Mouse (Mus musculus) MEL (cell line): ENCODE results near the gene Hormad1. TPM values are rescaled to one million over a fixed set of nuclear protein-coding genes. Genes with fewer than 3 reads are reported as not detected.
"Not testable (repeated sequence)": the region's sequence is repeated elsewhere in the genome, so short reads cannot be mapped to it uniquely, and the experiment has no call there.

ENCODE experiments used
- DNase-seq: peaks from one replicate; pipeline ENCODE4 v3.0.0; 2011; ENCODE audit warnings: low read depth, low spot score
- H3K27ac ChIP-seq: 2 replicates; pipeline ENCODE4 v1.5.1; 2012; ENCODE audit warnings: low read depth, mild to moderate bottlenecking, control low read depth, low read length, moderate library complexity; ENCODE audit not compliant: control insufficient read depth
- H3K27me3 ChIP-seq, 2 experiments: fragments of 150-350 bp in 1 of 2; sonication (generic) in 1 of 2; 2 replicates each; pipeline ENCODE4 v1.6.1; 2012; ENCODE audit warnings: low read length in 2 of 2, mild to moderate bottlenecking in 2 of 2, improper control_type of control experiment in 1 of 2, moderate library complexity in 1 of 2; ENCODE audit not compliant: insufficient read depth in 2 of 2, control insufficient read depth in 1 of 2
- H3K36me3 ChIP-seq, 2 experiments: 2 replicates each; pipeline ENCODE4 v1.6.1; 2012 to 2014; ENCODE audit warnings: low read length in 2 of 2, improper control_type of control experiment in 1 of 2, inconsistent platforms in 1 of 2, mild to moderate bottlenecking in 1 of 2; ENCODE audit not compliant: insufficient read depth in 2 of 2, control insufficient read depth in 1 of 2
- H3K4me1 ChIP-seq, 2 experiments: fragments of 150-350 bp in 1 of 2; sonication (generic) in 1 of 2; 2 replicates each; pipeline ENCODE4 v1.6.1; 2012; ENCODE audit warnings: low read length in 2 of 2, improper control_type of control experiment in 1 of 2, mild to moderate bottlenecking in 1 of 2; ENCODE audit not compliant: insufficient read depth in 2 of 2, control insufficient read depth in 1 of 2
- H3K4me3 ChIP-seq, 2 experiments: fragments of 150-350 bp in 1 of 2; sonication (generic) in 1 of 2; 2 replicates each; pipeline ENCODE4 v1.5.1; 2012; ENCODE audit warnings: low read depth in 2 of 2, low read length in 2 of 2, mild to moderate bottlenecking in 2 of 2, moderate library complexity in 2 of 2, control low read depth in 1 of 2, improper control_type of control experiment in 1 of 2; ENCODE audit not compliant: control insufficient read depth in 1 of 2, insufficient read depth in 1 of 2
- H3K79me2 ChIP-seq: 2 replicates; pipeline ENCODE4 v1.6.1; 2012; ENCODE audit warnings: mild to moderate bottlenecking, low read length, moderate library complexity; ENCODE audit not compliant: control insufficient read depth, poor library complexity, insufficient read depth
- H3K9ac ChIP-seq: 2 replicates; pipeline ENCODE4 v1.6.1; 2012; ENCODE audit warnings: low read depth, mild to moderate bottlenecking, control low read depth, low read length, moderate library complexity; ENCODE audit not compliant: control insufficient read depth, poor library complexity, severe bottlenecking
- H3K9me3 ChIP-seq: fragments of 150-350 bp; sonication (generic); replicated peaks from 2 replicates; pipeline ENCODE4 v1.6.1; 2012; ENCODE audit warnings: mild to moderate bottlenecking, low read length, improper control_type of control experiment, moderate library complexity; ENCODE audit not compliant: insufficient read depth
- CHD1 ChIP-seq: IDR thresholded peaks from 2 replicates; pipeline ENCODE4 v1.6.1; 2012; ENCODE audit warnings: low read depth, mild to moderate bottlenecking, inconsistent platforms, low read length, improper control_type of control experiment
- CHD2 ChIP-seq: IDR thresholded peaks from 2 replicates; pipeline ENCODE4 v1.6.1; 2011; ENCODE audit warnings: low read length, improper control_type of control experiment
- CTCF ChIP-seq, 3 experiments: IDR thresholded peaks in 2 of 3; conservative IDR thresholded peaks in 1 of 3; 2 replicates each; pipeline ENCODE4 v1.5.1; 2011 to 2012; ENCODE audit warnings: low read length in 3 of 3, low read depth in 2 of 3, mild to moderate bottlenecking in 2 of 3, improper control_type of control experiment in 1 of 3, inconsistent platforms in 1 of 3, mixed read lengths in 1 of 3, moderate library complexity in 1 of 3; ENCODE audit not compliant: control insufficient read depth in 1 of 3, insufficient read depth in 1 of 3, poor library complexity in 1 of 3, severe bottlenecking in 1 of 3
- E2F4 ChIP-seq: IDR thresholded peaks from 2 replicates; pipeline ENCODE4 v1.6.1; 2011; ENCODE audit warnings: low read depth, low read length, improper control_type of control experiment, borderline replicate concordance
- ELF1 ChIP-seq: IDR thresholded peaks from 2 replicates; pipeline ENCODE4 v1.6.1; 2014; ENCODE audit warnings: low read depth, mild to moderate bottlenecking, inconsistent platforms, low read length, improper control_type of control experiment, moderate library complexity
- ETS1 ChIP-seq: IDR thresholded peaks from 2 replicates; pipeline ENCODE4 v1.6.1; 2012; ENCODE audit warnings: low read depth, mild to moderate bottlenecking, inconsistent platforms, low read length, improper control_type of control experiment, moderate library complexity
- HCFC1 ChIP-seq: IDR thresholded peaks from 2 replicates; pipeline ENCODE4 v1.6.1; 2012; ENCODE audit warnings: low read depth, mild to moderate bottlenecking, inconsistent platforms, low read length, improper control_type of control experiment, moderate library complexity
- JUND ChIP-seq: IDR thresholded peaks from 2 replicates; pipeline ENCODE4 v1.6.1; 2011; ENCODE audit warnings: low read depth, mild to moderate bottlenecking, improper control_type of control experiment, low read length
- KAT2A ChIP-seq: conservative IDR thresholded peaks from 2 replicates; pipeline ENCODE4 v1.6.1; 2012; ENCODE audit warnings: low read depth, low read length, improper control_type of control experiment, inconsistent platforms
- MAFK ChIP-seq: IDR thresholded peaks from 2 replicates; pipeline ENCODE4 v1.6.1; 2011; ENCODE audit warnings: low read depth, mild to moderate bottlenecking, low read length, improper control_type of control experiment, borderline replicate concordance
- MAZ ChIP-seq: IDR thresholded peaks from 2 replicates; pipeline ENCODE4 v1.6.1; 2012; ENCODE audit warnings: low read depth, mild to moderate bottlenecking, inconsistent platforms, low read length, improper control_type of control experiment
- MEF2A ChIP-seq: IDR thresholded peaks from 2 replicates; pipeline ENCODE4 v1.6.1; 2014; ENCODE audit warnings: low read depth, mild to moderate bottlenecking, inconsistent platforms, low read length, improper control_type of control experiment; ENCODE audit not compliant: poor library complexity, insufficient replicate concordance, severe bottlenecking; ENCODE audit errors: extremely low read depth
- MYB ChIP-seq: IDR thresholded peaks from 2 replicates; pipeline ENCODE4 v1.6.1; 2011; ENCODE audit warnings: mild to moderate bottlenecking, low read depth, low read length, improper control_type of control experiment
- POLR2A ChIP-seq, 2 experiments: IDR thresholded peaks; 2 replicates each; pipeline ENCODE4 v1.6.1; 2011 to 2012; ENCODE audit warnings: low read length in 2 of 2, mild to moderate bottlenecking in 2 of 2, control low read depth in 1 of 2, improper control_type of control experiment in 1 of 2, low read depth in 1 of 2, moderate library complexity in 1 of 2; ENCODE audit not compliant: control insufficient read depth in 1 of 2, insufficient read depth in 1 of 2, poor library complexity in 1 of 2
- POLR2AphosphoS2 ChIP-seq: IDR thresholded peaks from 2 replicates; pipeline ENCODE4 v1.6.1; 2011; ENCODE audit warnings: low read length, improper control_type of control experiment
- POLR2AphosphoS5 ChIP-seq: IDR thresholded peaks from 2 replicates; pipeline ENCODE4 v1.6.1; 2012; ENCODE audit warnings: low read depth, borderline replicate concordance, mild to moderate bottlenecking, inconsistent platforms, low read length, moderate library complexity, mixed read lengths
- RAD21 ChIP-seq: IDR thresholded peaks from 2 replicates; pipeline ENCODE4 v1.6.1; 2011; ENCODE audit warnings: mild to moderate bottlenecking, low read depth, low read length, improper control_type of control experiment
- RCOR1 ChIP-seq: IDR thresholded peaks from 2 replicates; pipeline ENCODE4 v1.6.1; 2012; ENCODE audit warnings: low read depth, mild to moderate bottlenecking, inconsistent platforms, low read length, improper control_type of control experiment
- SMC3 ChIP-seq: IDR thresholded peaks from 2 replicates; pipeline ENCODE4 v1.6.1; 2011; ENCODE audit warnings: low read depth, low read length, improper control_type of control experiment
- TAL1 ChIP-seq: IDR thresholded peaks from 2 replicates; pipeline ENCODE4 v1.6.1; 2012; ENCODE audit warnings: mild to moderate bottlenecking, inconsistent platforms, low read length, moderate library complexity, mixed read lengths
- TCF12 ChIP-seq: IDR thresholded peaks from 2 replicates; pipeline ENCODE4 v1.6.1; 2014; ENCODE audit warnings: low read depth, mild to moderate bottlenecking, inconsistent platforms, low read length, improper control_type of control experiment, moderate library complexity
- USF1 ChIP-seq: IDR thresholded peaks from 2 replicates; pipeline ENCODE4 v1.6.1; 2014; ENCODE audit warnings: low read depth, mild to moderate bottlenecking, inconsistent platforms, low read length, improper control_type of control experiment, moderate library complexity
- USF2 ChIP-seq, 2 experiments: IDR thresholded peaks; 2 replicates each; pipeline ENCODE4 v1.6.1; 2011 to 2012; ENCODE audit warnings: improper control_type of control experiment in 2 of 2, low read length in 2 of 2, borderline replicate concordance in 1 of 2, inconsistent platforms in 1 of 2, low read depth in 1 of 2, mild to moderate bottlenecking in 1 of 2; ENCODE audit not compliant: insufficient read depth in 1 of 2
- ZMIZ1 ChIP-seq: IDR thresholded peaks from 2 replicates; pipeline ENCODE4 v1.6.1; 2012; ENCODE audit warnings: low read depth, mild to moderate bottlenecking, inconsistent platforms, low read length, improper control_type of control experiment, moderate library complexity
- polyA plus RNA-seq, 2 experiments: library from polyadenylated mRNA; stranded (reverse) in 1 of 2; unstranded in 1 of 2; fragments of >175 nt in 1 of 2; fragments of >200 nt in 1 of 2; gene quantifications; 2 replicates each; pipeline versions ENCODE4 v1.2.1 to v1.2.4; 2012; ENCODE audit warnings: low replicate concordance in 2 of 2, low read depth in 1 of 2; ENCODE audit not compliant: insufficient read length in 2 of 2, insufficient read depth in 1 of 2, missing spikeins in 1 of 2
- total RNA-seq: library from RNA; depleted of rRNA; stranded (reverse); fragments of 300-350 nt; gene quantifications from 2 replicates; pipeline ENCODE4 v1.2.3, GENCODE M21; 2012

The Hormad1 gene
- total and polyA plus RNA-seq, 3 experiments = not detected

DNA sequence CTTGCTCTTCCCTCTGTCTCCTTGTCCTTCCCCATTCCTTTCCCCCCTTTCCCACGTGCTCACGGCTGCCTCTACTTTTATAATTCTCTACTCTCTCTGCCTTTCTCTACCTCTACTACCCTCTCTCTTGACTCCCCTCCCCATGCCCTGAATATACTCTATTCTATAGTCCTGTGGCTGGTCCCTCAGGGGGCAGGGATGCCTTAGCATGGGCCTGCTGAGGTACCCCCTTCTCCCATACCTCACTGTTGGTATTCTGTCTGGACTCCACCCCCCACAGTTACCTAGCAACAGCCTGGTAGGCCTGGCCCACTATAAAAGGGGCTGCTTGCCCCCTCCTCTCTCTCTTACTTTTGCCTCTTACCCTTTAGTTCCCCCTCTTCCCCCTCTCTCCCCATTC lies 64.1 kb downstream of the Hormad1 start:
- no peak overlapping the region for H3K27ac ChIP-seq
- no peak for DNase-seq

DNA sequence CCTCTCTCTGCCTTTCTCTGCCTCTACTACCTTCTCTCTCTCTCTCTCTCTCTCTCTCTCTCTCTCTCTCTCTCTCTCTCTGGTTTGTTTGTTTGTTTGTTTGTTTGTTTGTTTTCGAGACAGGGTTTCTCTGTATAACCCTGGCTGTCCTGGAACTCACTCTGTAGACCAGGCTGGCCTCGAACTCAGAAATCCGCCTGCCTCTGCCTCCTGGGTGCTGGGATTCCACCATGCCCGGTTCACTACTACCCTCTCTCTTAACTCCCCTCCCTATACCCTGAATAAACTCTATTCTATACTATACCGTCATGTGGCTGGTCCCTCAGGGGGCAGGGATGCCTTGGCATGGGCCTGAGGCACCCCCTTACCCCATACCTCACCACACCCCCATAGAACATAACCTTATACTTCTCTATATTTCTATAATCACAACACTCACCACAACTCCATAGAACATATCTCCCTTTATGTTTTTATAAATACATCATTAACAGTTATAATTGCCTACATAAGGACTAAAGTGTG lies 64.6 kb downstream of the Hormad1 start:
- not testable (repeated sequence) for DNase-seq, H3K27me3 ChIP-seq, H3K9me3 ChIP-seq
- H3K9ac ChIP-seq = peak overlapping the region; percentile 72
- H3K79me2 ChIP-seq = peaks cover 22% of the 10 kb centered on the region
- H3K27ac ChIP-seq = peak overlapping the region; percentile 81
- H3K4me3 ChIP-seq = peak overlapping the region; percentile 53 to 76
- H3K4me1 ChIP-seq = peaks cover 7 to 17% of the 10 kb centered on the region in 2 experiments
- peaks cover 13 to 20% of the 10 kb centered on the region in 2 experiments for H3K36me3 ChIP-seq

More for the DNA sequence above, 64.1 kb downstream of the Hormad1 start:
- no peak for TF ChIP-seq HCFC1
- no peak for TF ChIP-seq RCOR1
- TF ChIP-seq RAD21 = no peak
- TF ChIP-seq ZMIZ1 = no peak
- TF ChIP-seq ETS1 = no peak
- TF ChIP-seq MYB = no peak
- no peak for TF ChIP-seq JUND
- no peak for TF ChIP-seq CHD1
- no peak for TF ChIP-seq ELF1
- no peak for TF ChIP-seq CHD2
- TF ChIP-seq POLR2AphosphoS5 = no peak
- no peak for TF ChIP-seq TCF12
- TF ChIP-seq USF1 = no peak
- Histone ChIP-seq H3K36me3 (peaks cover 13 to 20% of the 10 kb centered on the region in 2 experiments), H3K4me1 (peaks cover 7 to 17% of the 10 kb centered on the region in 2 experiments), H3K9me3 (no peaks in the 10 kb centered on the region), H3K4me3 (no peak overlapping the region), H3K27me3 (no peaks in the 10 kb centered on the region), H3K9ac (peak overlapping the region; percentile 6; the same call in 1 of the 2 replicates), H3K79me2 (peaks cover 22% of the 10 kb centered on the region)

DNA sequence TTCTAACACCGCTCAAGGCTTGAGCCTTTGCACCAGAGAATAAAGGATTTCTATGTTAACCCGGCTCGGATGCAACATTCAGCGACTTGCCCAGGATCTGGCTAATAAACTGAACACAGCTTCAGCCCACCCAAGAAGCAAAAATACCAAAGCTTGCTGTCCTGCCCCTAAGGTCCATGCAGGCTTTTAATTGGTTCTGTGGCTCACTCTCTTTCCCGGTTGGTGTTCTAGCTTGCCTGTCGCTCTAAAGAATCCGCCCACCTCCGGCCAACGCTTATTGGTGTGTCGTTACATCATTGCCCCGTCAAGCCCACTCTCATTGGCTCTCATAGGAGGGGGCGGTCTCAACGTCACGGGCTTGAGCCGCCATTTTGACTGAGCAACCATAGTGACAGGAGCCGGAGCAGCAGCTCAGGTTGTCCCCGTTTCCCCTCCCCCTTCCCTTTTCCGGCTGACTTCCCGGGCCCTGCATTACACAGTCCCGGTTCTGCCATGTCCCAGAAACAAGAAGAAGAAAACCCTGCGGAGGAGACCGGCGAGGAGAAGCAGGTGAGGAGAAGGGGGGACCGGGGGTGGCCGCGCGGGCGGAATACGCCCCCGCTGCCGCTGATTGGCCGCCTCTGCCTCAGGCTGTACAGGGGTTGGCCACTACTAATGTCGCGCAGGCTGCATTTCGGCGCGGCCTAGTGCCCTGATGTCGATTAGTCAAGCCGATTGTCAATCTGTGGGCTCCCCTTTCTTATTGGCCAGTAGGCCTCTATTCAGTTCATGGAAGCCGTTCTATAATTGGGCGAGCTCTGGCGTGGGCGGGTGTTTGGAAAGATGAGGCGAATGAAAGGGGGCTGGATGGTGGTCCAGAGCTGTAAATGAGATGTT lies 65.4 kb downstream of the Hormad1 start, which contains the start of gene Ensa:
Gene Ensa (plus strand): TSS at position 366 of the 876 bp plus-strand sequence.
- H3K36me3 ChIP-seq = peaks cover 13 to 20% of the 10 kb centered on the region in 2 experiments
- peak within 1 kb of the TSS; percentile 73 for H3K9ac ChIP-seq
- H3K4me1 ChIP-seq = peaks cover 7 to 17% of the 10 kb centered on the region in 2 experiments
- TF ChIP-seq SMC3 = no peak
- TF ChIP-seq MAFK = no peak; the same call in 1 of the 2 replicates
- TF ChIP-seq MYB = no peak
- peak; percentile 39; the same call in 1 of the 2 replicates for TF ChIP-seq KAT2A
- peak in 1 of 2 experiments; percentile 99; a peak in 2 of 4 replicates for TF ChIP-seq POLR2A (IDR thresholded peaks at IDR 0.05; ENCODE audit: control insufficient read depth in 1 of 2, insufficient read depth in 1 of 2, low read depth in 1 of 2, low read length in 2 of 2, poor library complexity in 1 of 2)
- TF ChIP-seq E2F4 = peak; percentile 79; the same call in 1 of the 2 replicates
- TF ChIP-seq POLR2AphosphoS2 = peak; percentile 100
- no peak for TF ChIP-seq CTCF (IDR thresholded peaks at IDR 0.05 in 2 of 3, conservative IDR thresholded peaks at IDR 0.05 in 1 of 3; ENCODE audit: control insufficient read depth in 1 of 3, insufficient read depth in 1 of 3, low read depth in 2 of 3, low read length in 3 of 3, poor library complexity in 1 of 3, severe bottlenecking in 1 of 3)
- TF ChIP-seq USF2 (IDR thresholded peaks at IDR 0.05; ENCODE audit: borderline replicate concordance in 1 of 2, insufficient read depth in 1 of 2, low read depth in 1 of 2, low read length in 2 of 2) = no peak
- peak; percentile 99 for TF ChIP-seq ZMIZ1
- TF ChIP-seq TAL1 = no peak
- peak; percentile 84 for TF ChIP-seq MAZ
- TF ChIP-seq MEF2A = peak; percentile 3; the same call in 1 of the 2 replicates

More for the DNA sequence above, 65.4 kb downstream of the Hormad1 start, which contains the start of gene Ensa:
- Histone ChIP-seq H3K79me2 (peaks cover 22% of the 10 kb centered on the region), H3K4me3 (peak within 1 kb of the TSS; percentile 64 to 76), H3K9me3 (no peaks in the 10 kb centered on the region), H3K27ac (peak within 1 kb of the TSS; percentile 81), H3K27me3 (no peaks in the 10 kb centered on the region)
- peak; percentile 100 for DNase-seq
